In the genomic region with DNA sequence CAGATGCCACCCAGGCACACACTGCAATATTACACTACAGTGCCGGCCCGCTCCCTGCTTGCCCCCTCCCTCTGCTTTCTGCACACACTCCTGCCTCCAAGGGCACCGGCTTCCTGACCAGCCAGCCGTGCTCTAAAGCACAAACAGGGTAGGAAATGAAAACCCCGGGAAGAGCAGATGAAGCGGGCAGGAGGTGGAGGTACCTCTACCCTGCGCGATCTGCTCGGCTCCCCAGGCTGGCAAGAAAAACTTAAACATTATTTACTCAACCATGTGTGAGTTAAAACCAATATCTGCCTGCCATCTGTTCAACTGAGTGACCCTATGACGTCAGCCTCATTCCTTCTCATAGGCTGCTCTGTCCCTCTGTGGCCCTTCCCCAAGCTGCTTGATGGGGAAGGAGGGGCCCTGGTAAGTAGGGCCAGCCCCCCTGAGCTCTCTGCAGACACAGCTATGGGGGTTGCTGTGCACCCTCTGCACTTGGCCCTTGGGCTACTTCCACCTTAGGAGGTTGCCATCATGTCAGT, we compare ENCODE assay signal across 8 mouse cellular contexts.
DNase-seq lines count a peak whose midpoint lies in the region; ATAC-seq lines count a peak whose summit lies in the region.

No protein-coding gene starts in this region.

- peaks cover 4% of the 10 kb centered on the region; the same call in 1 of the 2 replicates for H3K27me3 ChIP-seq in midbrain, embryonic 13.5 days

- peak; percentile 77 for ATAC-seq in cerebellum, adult (ENCODE audit: insufficient number of reproducible peaks, low FRiP score, low TSS enrichment)
- ATAC-seq in midbrain, embryonic 13.5 days, result peak; percentile 56

- 0 out of 2 replicates have a peak overlapping the region, but pooled peaks have one; percentile 14 for H3K4me2 ChIP-seq in midbrain, embryonic 13.5 days (replicated peaks)

- no peak overlapping the region for H3K9ac ChIP-seq in midbrain, embryonic 13.5 days (replicated peaks)

- H3K27ac ChIP-seq in midbrain, embryonic 13.5 days, result peak overlapping the region; percentile 47; the same call in 1 of the 2 replicates

- no peak overlapping the region for H3K4me3 ChIP-seq in midbrain, embryonic 13.5 days (replicated peaks)

- H3K4me1 ChIP-seq in midbrain, embryonic 13.5 days (replicated peaks), result peaks cover 69% of the 10 kb centered on the region

- no peaks in the 10 kb centered on the region for H3K36me3 ChIP-seq in midbrain, embryonic 13.5 days

- WGBS in midbrain, embryonic 13.5 days, result 25% methylated on average over 10 of the region's 10 CpGs

- peak; percentile 99 for DNase-seq in cerebellum, adult 9-11 months
- peak; percentile 43 for DNase-seq in forelimb bud, embryonic 11.5 days (ENCODE audit: low read depth, low spot score)
- no peak for DNase-seq in testis, postnatal 14 days (ENCODE audit: low spot score)
- DNase-seq in adipocyte (ENCODE audit: low spot score) (no peak), liver (no peak)
- no peak for DNase-seq in adrenal gland, adult (ENCODE audit: inconsistent age in 2 of 2, low spot score in 1 of 2)

- H3K9me3 ChIP-seq in midbrain, embryonic 13.5 days, result no peaks in the 10 kb centered on the region

Comparison
In these comparisons a context has a peak if more than half of its experiments do, and no peak if none do; other contexts are left out.
1. DNase-seq: peak in cerebellum, adult 9-11 months (single experiment) and forelimb bud, embryonic 11.5 days (single experiment); none in testis, postnatal 14 days (single experiment), adipocyte (single experiment), adrenal gland, adult (0 of 2) and liver (single experiment).